Mouse (Mus musculus): ENCODE measurements around the gene Eid1. TPM values are rescaled to one million over a fixed set of nuclear protein-coding genes. Genes with fewer than 3 reads are reported as not detected.
A peak's percentile ranks its signal among the peaks of the same experiment; 100 is the strongest.

The Eid1 gene
- polyA plus RNA-seq, 1 experiment from 2014 or later: 243 TPM

DNA sequence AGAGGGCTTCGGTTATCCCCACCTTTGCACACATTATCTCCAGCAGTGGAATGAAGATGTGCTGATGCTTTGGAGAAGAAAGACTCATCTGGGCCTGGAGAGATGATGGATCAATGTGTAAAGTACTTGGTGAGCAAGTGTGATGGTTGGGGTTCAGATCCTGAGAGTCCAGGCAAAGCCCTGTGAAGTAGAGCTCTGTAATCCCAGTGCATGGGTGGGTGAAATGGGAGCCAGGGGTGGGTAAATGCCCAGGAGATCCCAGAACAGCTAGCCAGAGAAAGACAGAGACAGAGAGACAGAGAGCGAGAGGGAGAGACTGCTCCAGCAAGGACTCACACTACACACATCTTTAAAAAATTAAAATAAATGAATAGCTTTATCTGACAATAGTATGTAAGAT lies 19.6 kb upstream of the Eid1 start:
- Histone ChIP-seq H3K9me3 (no peaks in the 10 kb centered on the region), H3K4me3 (no peak overlapping the region), H3K36me3 (no peaks in the 10 kb centered on the region), H3K27ac (no peak overlapping the region), H3K4me2 (replicated peaks) (no peak overlapping the region), H3K4me1 (no peaks in the 10 kb centered on the region), H3K9ac (no peak overlapping the region), H3K27me3 (no peaks in the 10 kb centered on the region)
- ATAC-seq (ENCODE audit: low FRiP score, low read depth): no peak
- WGBS: 91% methylated on average over 2 of the region's 2 CpGs

DNA sequence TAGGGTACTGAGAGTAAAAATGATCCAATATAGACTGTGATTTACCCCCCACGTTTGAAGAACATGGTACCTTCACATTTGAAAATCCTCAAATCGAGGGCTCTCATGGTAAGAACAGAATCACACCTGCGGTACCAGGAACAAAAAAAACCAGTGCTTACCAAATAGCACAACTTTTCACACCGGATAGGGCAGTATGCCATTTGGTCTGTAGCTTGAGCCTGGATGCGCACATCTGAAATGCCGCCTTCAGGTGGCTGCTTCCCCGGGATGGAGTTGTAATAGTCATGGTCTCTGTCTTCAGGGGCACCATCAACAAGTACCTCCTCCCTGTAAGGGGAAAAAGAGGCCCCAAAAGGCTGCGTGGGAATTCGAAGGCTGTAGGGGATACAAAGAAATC lies 17.5 kb upstream of the Eid1 start:
- ATAC-seq (ENCODE audit: low FRiP score, low read depth): no peak
- Histone ChIP-seq H3K4me3 (no peak overlapping the region), H3K36me3 (no peaks in the 10 kb centered on the region), H3K4me1 (0 out of 2 replicates have a peak, but pooled peaks cover 3% of the 10 kb centered on the region), H3K27ac (no peak overlapping the region), H3K9ac (no peak overlapping the region), H3K27me3 (no peaks in the 10 kb centered on the region), H3K9me3 (no peaks in the 10 kb centered on the region; the same call in 1 of the 2 replicates), H3K4me2 (replicated peaks) (no peak overlapping the region)
- 87% methylated on average over 9 of the region's 9 CpGs for WGBS

DNA sequence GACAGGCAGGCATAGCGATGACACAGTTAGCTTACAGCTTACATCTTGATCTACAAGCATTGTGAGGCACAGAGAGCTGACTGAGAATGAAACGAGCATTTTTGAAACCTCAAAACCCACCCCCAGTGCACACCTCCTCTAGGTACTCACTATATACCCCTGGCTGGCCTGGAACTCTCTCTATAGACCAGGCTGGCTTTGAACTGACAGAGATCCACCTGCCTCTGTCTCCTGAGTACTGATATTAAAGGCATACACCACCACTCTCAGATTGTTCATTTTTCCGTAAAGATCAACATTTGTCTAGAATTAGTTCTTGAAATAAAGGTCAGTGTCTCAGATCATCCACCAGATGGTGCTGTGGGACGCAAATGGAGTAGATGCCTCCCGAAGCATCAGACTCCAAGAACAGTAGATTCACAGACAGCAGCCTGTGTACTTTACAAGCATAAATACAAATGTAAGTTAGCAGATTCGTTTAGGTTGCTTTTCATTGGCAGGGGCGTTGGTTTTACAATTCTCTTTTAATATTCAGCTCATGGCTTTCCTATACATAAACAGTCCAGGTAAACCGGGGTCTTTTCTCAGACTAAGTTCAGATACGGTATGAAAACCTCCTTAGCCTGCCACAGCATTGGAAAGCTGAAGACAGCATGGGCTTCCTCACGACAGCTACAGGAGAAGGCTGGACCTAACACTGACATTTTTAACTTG lies 12.9 kb upstream of the Eid1 start:
- peak overlapping the region; percentile 43 for H3K4me3 ChIP-seq
- 12% methylated on average over 10 of the region's 10 CpGs for WGBS

DNA sequence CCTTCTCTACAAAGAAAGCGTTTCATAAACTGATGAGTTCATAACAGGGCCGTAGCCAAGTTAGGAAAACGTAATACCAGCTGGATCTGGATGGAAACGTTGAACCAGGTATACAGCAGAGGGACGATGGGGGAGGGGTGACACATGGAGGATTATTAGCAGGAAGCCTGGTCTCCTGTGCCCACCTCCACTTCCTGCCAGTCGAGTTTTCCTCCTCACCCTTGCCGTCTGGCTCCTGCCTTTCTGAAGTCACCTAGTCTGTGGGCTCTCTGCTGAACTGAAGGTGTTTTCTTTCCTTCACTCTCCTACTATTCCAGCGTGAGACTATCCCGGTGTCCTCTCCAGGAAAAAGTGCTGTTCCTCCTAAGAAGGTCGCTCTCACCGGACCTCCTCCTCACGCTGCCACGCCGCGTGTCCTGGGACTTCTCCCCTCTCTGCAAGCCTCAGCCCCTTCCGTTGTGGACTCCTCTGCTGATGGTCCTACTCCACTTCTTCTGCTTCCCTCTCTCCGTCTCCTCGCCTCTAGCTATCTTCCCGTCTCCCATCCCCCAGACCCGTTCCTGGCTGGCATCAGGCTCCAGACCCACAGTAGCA lies 12.3 kb upstream of the Eid1 start:
- H3K9ac ChIP-seq: peak overlapping the region; percentile 67
- no peaks in the 10 kb centered on the region; the same call in 1 of the 2 replicates for H3K9me3 ChIP-seq
- H3K4me3 ChIP-seq: peak overlapping the region; percentile 43
- 20% methylated on average over 20 of the region's 20 CpGs for WGBS
- H3K27ac ChIP-seq: peak overlapping the region; percentile 58
- H3K27me3 ChIP-seq: no peaks in the 10 kb centered on the region
- ATAC-seq (ENCODE audit: low FRiP score, low read depth): peak; percentile 83
- peak overlapping the region; percentile 69 for H3K4me2 ChIP-seq (replicated peaks)
- H3K36me3 ChIP-seq: no peaks in the 10 kb centered on the region
- peaks cover 13% of the 10 kb centered on the region for H3K4me1 ChIP-seq

More for the DNA sequence above, 12.9 kb upstream of the Eid1 start:
- H3K9me3 ChIP-seq: no peaks in the 10 kb centered on the region; the same call in 1 of the 2 replicates
- H3K36me3 ChIP-seq: no peaks in the 10 kb centered on the region
- peak; percentile 68 for ATAC-seq (ENCODE audit: low FRiP score, low read depth)
- H3K27ac ChIP-seq: peak overlapping the region; percentile 58; the same call in 1 of the 2 replicates
- no peaks in the 10 kb centered on the region for H3K27me3 ChIP-seq
- H3K9ac ChIP-seq: peak overlapping the region; percentile 67
- peaks cover 13% of the 10 kb centered on the region for H3K4me1 ChIP-seq
- H3K4me2 ChIP-seq (replicated peaks): peak overlapping the region; percentile 69

DNA sequence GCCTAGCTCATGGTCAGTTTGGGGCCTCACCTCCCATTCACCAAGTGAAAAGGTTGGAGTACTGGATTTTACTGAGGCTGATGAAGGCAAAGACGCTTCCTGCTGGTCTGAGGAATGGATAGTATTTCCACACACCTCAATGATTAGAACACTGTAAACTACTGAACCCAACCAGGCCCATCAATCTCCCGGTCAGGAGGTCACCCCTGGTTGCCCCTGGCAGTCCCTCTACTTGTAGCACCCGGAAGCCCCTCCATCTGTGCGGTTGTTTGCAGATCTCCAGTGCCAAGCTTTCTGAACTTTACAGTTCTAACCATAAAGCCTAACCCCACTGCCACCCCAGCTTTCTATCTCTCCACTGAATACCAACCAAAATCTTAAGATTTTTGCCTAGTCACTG lies 11.7 kb upstream of the Eid1 start:
- 29% methylated on average over 4 of the region's 4 CpGs for WGBS
- peak overlapping the region; percentile 69 for H3K4me2 ChIP-seq (replicated peaks)
- peaks cover 13% of the 10 kb centered on the region for H3K4me1 ChIP-seq
- no peaks in the 10 kb centered on the region for H3K36me3 ChIP-seq
- no peak for ATAC-seq (ENCODE audit: low FRiP score, low read depth)
- H3K9ac ChIP-seq: peak overlapping the region; percentile 67
- no peaks in the 10 kb centered on the region for H3K27me3 ChIP-seq
- peak overlapping the region; percentile 58; the same call in 1 of the 2 replicates for H3K27ac ChIP-seq
- H3K9me3 ChIP-seq: no peaks in the 10 kb centered on the region; the same call in 1 of the 2 replicates
- H3K4me3 ChIP-seq: peak overlapping the region; percentile 43

DNA sequence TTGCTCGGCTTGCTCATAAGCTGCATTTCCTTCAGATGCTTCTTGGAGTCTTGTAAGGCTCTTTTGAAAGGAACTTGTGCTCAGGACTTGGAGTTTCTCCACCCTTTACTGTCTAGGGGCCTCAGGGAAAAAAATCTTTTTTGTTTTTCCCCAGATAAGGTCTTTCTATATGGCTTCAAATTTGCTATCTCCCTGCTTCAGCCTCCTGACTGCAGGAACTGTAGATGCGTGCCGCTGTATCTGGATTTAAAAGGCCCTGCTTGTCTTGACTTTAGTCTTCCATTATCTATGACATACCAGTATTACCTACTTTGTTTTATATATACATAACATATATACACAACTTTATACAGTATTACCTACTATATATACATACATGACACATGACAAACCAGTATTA lies 10.4 kb upstream of the Eid1 start:
- H3K4me2 ChIP-seq (replicated peaks): no peak overlapping the region
- no peaks in the 10 kb centered on the region for H3K36me3 ChIP-seq
- peaks cover 13% of the 10 kb centered on the region for H3K4me1 ChIP-seq
- no peaks in the 10 kb centered on the region; the same call in 1 of the 2 replicates for H3K9me3 ChIP-seq
- no peak overlapping the region for H3K4me3 ChIP-seq
- H3K27me3 ChIP-seq: no peaks in the 10 kb centered on the region
- no peak overlapping the region for H3K9ac ChIP-seq
- ATAC-seq (ENCODE audit: low FRiP score, low read depth): no peak
- 97% methylated on average over 3 of the region's 3 CpGs for WGBS
- no peak overlapping the region for H3K27ac ChIP-seq

DNA sequence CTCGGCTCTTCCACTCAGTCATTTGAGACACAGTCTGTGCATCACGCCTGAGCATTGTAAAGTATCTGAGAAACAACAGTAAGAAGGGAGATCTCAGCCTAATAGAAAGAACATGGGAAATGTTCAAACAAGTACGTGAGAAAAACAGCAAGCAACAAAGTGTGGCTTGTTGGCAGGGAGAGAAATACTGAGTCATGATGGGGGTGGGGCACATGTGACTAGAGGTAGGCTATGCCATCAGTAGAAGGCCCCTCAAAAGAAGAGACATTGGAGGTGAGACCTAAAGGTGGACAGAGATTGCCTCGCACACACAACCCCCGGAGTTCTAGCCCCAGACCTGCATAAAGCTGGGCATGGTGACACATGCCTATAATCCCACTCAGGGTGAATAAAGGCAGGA lies 7.7 kb upstream of the Eid1 start:
- H3K9ac ChIP-seq: no peak overlapping the region
- H3K4me3 ChIP-seq: no peak overlapping the region
- no peak for ATAC-seq (ENCODE audit: low FRiP score, low read depth)
- H3K27me3 ChIP-seq: no peaks in the 10 kb centered on the region
- peaks cover 9% of the 10 kb centered on the region for H3K4me1 ChIP-seq
- H3K9me3 ChIP-seq: no peaks in the 10 kb centered on the region
- 79% methylated on average over 5 of the region's 5 CpGs for WGBS
- H3K36me3 ChIP-seq: no peaks in the 10 kb centered on the region
- H3K4me2 ChIP-seq (replicated peaks): no peak overlapping the region
- no peak overlapping the region for H3K27ac ChIP-seq

DNA sequence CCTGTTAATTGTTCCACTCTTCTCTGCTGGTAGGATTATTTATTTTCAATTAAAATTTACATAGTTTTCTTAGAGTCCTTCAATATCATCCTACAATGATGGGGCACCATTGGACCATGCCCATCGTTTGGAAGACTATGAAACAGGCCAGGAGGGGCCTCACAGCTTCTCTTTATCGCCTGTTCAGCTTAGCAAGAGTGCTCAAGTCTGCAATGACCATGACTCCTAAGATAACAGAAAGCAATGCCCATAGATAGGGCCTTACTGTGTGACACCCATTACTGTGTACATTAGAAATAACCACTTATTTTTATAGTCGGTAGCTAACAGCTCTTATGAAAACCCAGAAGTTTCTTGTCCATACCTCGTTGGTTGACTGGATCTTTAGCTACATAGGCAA lies 7.0 kb upstream of the Eid1 start:
- no peaks in the 10 kb centered on the region for H3K36me3 ChIP-seq
- no peak overlapping the region for H3K9ac ChIP-seq
- 82% methylated on average over 4 of the region's 4 CpGs for WGBS
- H3K27me3 ChIP-seq: no peaks in the 10 kb centered on the region
- no peak overlapping the region for H3K27ac ChIP-seq
- no peaks in the 10 kb centered on the region for H3K9me3 ChIP-seq
- H3K4me2 ChIP-seq (replicated peaks): no peak overlapping the region
- ATAC-seq (ENCODE audit: low FRiP score, low read depth): no peak
- H3K4me1 ChIP-seq: peaks cover 5% of the 10 kb centered on the region
- no peak overlapping the region for H3K4me3 ChIP-seq

DNA sequence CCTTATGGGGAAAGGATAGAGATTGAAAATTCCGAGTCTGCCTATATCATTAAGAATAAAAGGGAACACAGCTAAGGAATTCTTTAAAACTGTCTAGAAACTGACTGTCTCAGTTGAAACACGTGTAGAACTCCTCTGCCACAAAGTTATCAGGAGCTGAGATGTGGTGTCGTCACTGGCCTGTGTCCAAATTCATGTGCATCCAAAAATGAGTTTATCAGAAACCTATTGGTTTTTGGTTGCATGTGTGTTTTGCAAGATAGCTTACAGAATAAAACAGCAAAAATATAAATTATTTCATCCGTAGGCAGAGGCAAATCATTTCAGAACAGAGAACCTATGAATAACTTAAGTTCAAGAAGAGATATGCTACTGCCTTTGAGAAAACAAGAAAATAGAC lies 6.2 kb upstream of the Eid1 start:
- Histone ChIP-seq H3K9me3 (no peaks in the 10 kb centered on the region), H3K27ac (no peak overlapping the region)
- ATAC-seq (ENCODE audit: low FRiP score, low read depth): no peak

DNA sequence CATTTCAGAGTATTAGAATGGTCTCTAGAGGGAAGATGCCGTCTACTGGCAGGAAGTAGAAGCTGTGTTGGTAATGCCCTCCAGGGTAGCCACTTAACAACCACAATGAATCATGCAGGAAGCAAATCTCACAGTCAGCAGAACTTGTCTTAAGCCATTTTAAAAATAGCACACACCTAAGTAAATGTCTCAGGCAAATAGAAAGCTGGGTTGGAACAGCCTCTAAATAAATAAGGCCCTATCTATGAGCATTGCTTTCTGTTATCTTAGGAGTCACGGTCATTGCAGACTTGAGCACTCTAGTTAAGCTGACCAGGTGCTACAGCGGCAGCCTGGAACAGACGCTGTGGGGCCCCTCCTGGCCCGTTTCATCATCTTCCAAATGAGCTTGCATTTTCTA lies 5.7 kb upstream of the Eid1 start:
- H3K9me3 ChIP-seq: no peaks in the 10 kb centered on the region
- H3K4me3 ChIP-seq: no peak overlapping the region
- no peak overlapping the region for H3K27ac ChIP-seq
- no peaks in the 10 kb centered on the region for H3K27me3 ChIP-seq
- H3K4me2 ChIP-seq (replicated peaks): no peak overlapping the region
- WGBS: 50% methylated on average over 5 of the region's 5 CpGs
- H3K36me3 ChIP-seq: no peaks in the 10 kb centered on the region
- H3K9ac ChIP-seq: no peak overlapping the region
- no peaks in the 10 kb centered on the region for H3K4me1 ChIP-seq
- ATAC-seq (ENCODE audit: low FRiP score, low read depth): no peak

More for the DNA sequence above, 6.2 kb upstream of the Eid1 start:
- H3K9ac ChIP-seq: no peak overlapping the region
- no peak overlapping the region for H3K4me3 ChIP-seq
- no peaks in the 10 kb centered on the region for H3K36me3 ChIP-seq
- H3K4me2 ChIP-seq (replicated peaks): no peak overlapping the region
- H3K4me1 ChIP-seq: no peaks in the 10 kb centered on the region
- H3K27me3 ChIP-seq: no peaks in the 10 kb centered on the region
- WGBS: 82% methylated on average over 4 of the region's 4 CpGs

DNA sequence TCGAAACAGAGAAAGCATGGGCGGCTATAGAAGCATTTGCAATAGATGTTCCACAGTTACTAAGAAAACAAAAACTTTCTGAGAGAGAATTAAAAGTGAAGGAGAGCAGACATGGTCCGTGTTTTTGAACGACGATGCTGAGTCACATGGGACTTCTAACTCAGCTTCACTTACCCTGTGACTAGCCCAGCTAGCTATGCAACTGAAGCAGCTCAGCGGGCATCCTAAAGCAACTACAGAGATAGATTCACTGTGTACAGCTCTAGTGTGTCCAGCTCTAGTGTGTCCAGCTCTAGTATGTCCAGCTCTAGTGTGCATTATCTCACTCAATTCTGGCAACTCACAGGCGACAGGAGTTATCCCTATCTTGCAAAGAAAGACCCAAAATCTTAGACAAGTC lies 5.2 kb upstream of the Eid1 start:
- Histone ChIP-seq H3K27ac (no peak overlapping the region), H3K9me3 (no peaks in the 10 kb centered on the region), H3K4me3 (no peak overlapping the region), H3K9ac (no peak overlapping the region), H3K4me2 (replicated peaks) (no peak overlapping the region), H3K4me1 (no peaks in the 10 kb centered on the region), H3K36me3 (no peaks in the 10 kb centered on the region), H3K27me3 (no peaks in the 10 kb centered on the region)
- no peak for ATAC-seq (ENCODE audit: low FRiP score, low read depth)
- WGBS: 81% methylated on average over 7 of the region's 7 CpGs

DNA sequence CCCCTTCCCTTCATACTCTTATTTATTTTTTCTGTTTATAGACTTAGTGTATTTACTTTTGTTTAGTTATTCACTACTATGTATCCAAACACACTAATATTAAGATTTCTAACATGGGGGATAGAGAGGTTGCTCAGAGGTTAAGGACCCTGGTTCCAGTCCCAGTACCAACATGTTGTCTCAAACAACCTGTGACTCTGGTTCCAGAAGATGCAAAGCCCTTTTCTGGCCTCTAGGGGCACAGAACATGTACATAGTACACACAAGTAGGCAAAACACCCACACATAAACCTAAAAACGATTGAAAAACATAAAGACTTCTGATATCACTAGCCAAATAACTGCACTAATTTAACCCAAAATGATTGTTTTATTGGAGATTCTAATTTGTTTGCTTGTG lies 2.0 kb upstream of the Eid1 start:
- WGBS: 58% methylated on average over 1 of the region's 1 CpGs
- no peaks in the 10 kb centered on the region for H3K27me3 ChIP-seq

More for the DNA sequence above, 2.0 kb upstream of the Eid1 start:
- Histone ChIP-seq H3K9me3 (no peaks in the 10 kb centered on the region), H3K4me1 (peaks cover 10% of the 10 kb centered on the region), H3K4me3 (no peak overlapping the region), H3K36me3 (no peaks in the 10 kb centered on the region), H3K4me2 (replicated peaks) (no peak overlapping the region), H3K9ac (no peak overlapping the region), H3K27ac (no peak overlapping the region)
- no peak for ATAC-seq (ENCODE audit: low FRiP score, low read depth)
